Mouse (Mus musculus) monocyte, adult 5-6 weeks (primary cell): ENCODE data around the gene Map2k1. TPM values are rescaled to one million over a fixed set of nuclear protein-coding genes. Genes with fewer than 3 reads are reported as not detected.

Experiments
- ATAC-seq: fragments of 153-309, 156-312 bp; replicated peaks from 2 replicates; pipeline ENCODE4 v1.8.0; 2017; ENCODE audit warnings: mild to moderate bottlenecking; ENCODE audit not compliant: low TSS enrichment, insufficient number of reproducible peaks, severe bottlenecking, poor library complexity, low FRiP score
- total RNA-seq: library from RNA; stranded (forward); fragments of 200-1000, 200-491, 200-594 nt; gene quantifications from 3 replicates; pipeline ENCODE4 v1.2.3, GENCODE M21; 2017

Gene Map2k1
- total RNA-seq, 1 experiment from 2014 or later = 200 TPM

GRCm38 (mm10) chr9:64255422-64255821 lies 2.0 kb upstream of the Map2k1 start:
- no peak for ATAC-seq

DNA sequence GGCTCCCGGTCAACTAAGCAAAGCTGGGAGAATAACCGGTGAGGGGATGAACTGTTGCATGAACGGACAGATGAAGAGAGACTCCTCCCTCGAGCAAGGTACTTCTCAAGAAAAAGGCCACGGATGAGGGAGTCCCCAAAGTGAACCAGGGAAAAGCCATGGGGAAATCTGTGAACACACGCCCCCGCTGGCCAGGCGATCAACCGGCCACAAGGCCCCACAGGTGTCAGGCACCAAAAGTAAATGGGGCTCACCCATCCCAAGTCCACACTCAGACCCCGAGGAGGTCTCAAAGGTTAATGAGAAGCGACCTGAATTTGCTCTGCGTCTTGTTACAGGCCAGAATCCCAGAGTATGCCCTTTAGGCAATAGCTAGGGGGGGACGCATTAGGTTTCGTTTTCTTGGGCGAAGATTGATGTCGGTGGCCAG lies 825 bp downstream of the Map2k1 start:
- ATAC-seq = no peak

GRCm38 (mm10) chr9:64250111-64250730 lies 3.2 kb downstream of the Map2k1 start:
- ATAC-seq = no peak

GRCm38 (mm10) chr9:64249371-64249770 lies 4.1 kb downstream of the Map2k1 start:
- ATAC-seq = 0 out of 2 replicates have a peak, but pooled peaks have one; percentile 22

- peak; percentile 90 for ATAC-seq
These were observed 11.0 kb downstream of the Map2k1 start for GRCm38 (mm10) chr9:64242381-64242831.

DNA sequence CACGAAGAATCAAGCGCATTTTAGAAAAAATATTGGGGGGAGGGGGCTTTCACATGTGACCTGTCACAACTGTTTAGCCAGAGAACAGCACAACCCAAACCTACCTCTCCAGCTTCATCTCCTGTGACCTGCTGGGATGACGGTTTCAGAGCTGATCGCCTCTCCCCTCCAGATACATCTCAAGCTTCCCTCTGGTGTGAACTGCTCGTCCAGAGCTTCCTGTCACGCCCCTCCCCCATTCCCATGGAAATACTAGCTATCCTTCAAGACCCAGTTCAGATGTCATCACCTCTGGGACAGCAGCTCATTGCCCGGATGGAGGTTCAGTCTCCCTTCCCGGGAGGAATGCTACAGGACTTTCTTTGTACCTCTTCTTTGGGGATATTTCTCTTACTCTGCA lies 12.8 kb downstream of the Map2k1 start:
- 0 out of 2 replicates have a peak, but pooled peaks have one; percentile 13 for ATAC-seq

- ATAC-seq = no peak
These were observed 13.3 kb downstream of the Map2k1 start for GRCm38 (mm10) chr9:64240116-64240515.

- no peak for ATAC-seq
These were observed 17.4 kb downstream of the Map2k1 start for GRCm38 (mm10) chr9:64236056-64236455.

GRCm38 (mm10) chr9:64234768-64235435 lies 18.5 kb downstream of the Map2k1 start, which contains the start of gene Uchl4:
Gene Uchl4, plus strand, starts transcription at chr9:64235201.
- no peak for ATAC-seq

DNA sequence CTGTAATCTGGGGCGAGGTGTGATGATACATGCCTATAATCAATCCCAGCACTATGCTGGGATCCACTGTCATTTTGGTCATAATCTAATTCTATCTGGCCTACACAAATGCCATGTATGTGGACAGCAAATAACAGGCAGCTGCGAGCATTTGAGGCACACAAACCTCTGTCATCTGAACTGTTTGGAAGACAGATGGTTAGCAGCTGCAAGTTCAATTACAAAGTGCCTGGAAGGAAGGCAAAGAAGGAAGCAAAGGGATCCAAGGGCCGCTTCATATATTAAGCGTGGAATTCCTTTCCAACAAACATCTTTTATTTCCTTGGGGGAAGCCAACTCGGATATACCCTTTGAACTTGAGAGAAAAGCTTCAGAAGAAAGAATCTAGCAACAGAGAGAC lies 19.8 kb downstream of the Map2k1 start:
- ATAC-seq = no peak

GRCm38 (mm10) chr9:64232257-64232957 lies 21.0 kb downstream of the Map2k1 start:
- no peak for ATAC-seq

GRCm38 (mm10) chr9:64231674-64232073 lies 21.8 kb downstream of the Map2k1 start:
- no peak for ATAC-seq

- no peak for ATAC-seq
These were observed 22.3 kb downstream of the Map2k1 start for GRCm38 (mm10) chr9:64231171-64231570.

GRCm38 (mm10) chr9:64228972-64229371 lies 24.5 kb downstream of the Map2k1 start:
- ATAC-seq = no peak

DNA sequence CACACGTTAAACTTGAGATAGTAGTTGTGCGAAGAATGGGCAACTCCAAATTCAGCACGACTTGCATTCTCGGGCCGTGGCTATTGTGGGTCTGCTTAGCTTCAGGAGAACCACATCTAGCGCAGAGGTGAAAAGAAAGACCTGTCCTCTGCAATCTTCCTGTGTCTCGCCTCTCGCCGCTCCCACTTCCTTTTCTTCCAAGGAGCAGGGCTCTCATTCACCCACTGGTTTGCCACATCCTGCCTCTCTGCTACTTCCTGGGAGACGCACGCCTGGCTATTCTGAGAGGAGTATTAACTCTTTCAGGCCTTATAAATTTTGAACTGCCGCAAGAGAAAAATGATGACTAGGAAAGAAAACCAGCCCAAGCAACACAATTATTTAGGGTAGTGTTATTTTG lies 25.7 kb downstream of the Map2k1 start:
- no peak for ATAC-seq

- ATAC-seq = no peak
These were observed 27.6 kb downstream of the Map2k1 start for GRCm38 (mm10) chr9:64225805-64226204.

DNA sequence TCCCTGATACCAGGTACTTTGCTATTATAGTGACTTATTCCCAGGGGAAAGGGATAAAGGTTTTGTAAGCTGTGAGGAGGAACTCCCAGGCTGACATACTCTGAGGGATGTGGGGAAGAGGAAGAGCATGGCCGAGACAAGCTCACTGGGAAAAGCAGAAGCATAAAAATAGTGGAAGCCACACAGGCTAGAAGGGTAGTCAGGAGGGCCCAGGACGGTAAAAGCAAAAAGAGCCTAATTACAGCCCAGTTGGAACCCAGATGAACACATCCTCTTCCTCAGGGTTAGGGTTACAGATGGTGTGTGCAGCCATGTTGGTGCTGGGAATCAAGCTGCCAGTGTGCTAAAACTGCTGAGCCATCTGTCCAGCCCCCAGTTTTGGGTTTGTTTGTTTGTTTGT lies 31.3 kb downstream of the Map2k1 start:
- no peak for ATAC-seq

GRCm38 (mm10) chr9:64221480-64221879 lies 32.0 kb downstream of the Map2k1 start:
- ATAC-seq = no peak

- no peak for ATAC-seq
These were observed 32.8 kb downstream of the Map2k1 start for GRCm38 (mm10) chr9:64220603-64221002.
